Mouse (Mus musculus): ENCODE results near the gene Tmem51.
"Not testable (repeated sequence)": the region's sequence is repeated elsewhere in the genome, so short reads cannot be mapped to it uniquely, and the experiment has no call there.

The Tmem51 gene

DNA sequence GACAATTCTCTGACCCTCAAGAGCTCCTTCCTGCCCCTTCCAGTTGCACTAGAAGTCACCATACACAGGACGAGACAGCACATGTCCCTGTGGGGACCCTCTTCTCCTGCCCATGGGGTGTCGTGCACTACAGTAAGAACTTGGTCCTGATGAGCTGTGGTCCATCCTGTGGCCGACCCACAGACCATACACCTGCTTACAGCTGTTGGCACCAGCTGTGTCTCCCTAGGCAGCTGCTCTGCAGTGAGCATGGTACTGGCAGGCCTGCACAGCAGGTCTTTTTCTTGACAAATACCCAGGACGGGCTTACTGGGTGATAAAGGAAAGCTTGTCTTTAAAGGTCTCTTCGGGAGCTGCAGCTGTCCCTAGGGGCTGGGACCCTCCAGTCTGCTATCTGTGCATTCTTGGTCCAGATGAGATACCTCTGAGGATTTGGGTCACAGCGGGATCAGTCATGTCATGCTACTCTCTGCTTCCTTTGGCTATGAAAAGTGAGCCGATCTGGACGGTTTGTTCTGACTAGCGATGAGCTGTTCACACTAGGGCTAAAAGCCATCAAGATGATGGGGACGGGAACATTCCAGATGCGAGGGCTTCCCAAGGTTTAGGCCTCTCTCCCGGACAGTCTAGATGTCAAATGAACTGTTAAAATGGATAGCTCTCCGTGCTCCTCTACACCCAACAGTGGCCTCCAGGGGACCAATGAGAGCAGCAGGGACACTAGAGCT lies 24.8 kb downstream of the Tmem51 start:
- no peak for DNase-seq

DNA sequence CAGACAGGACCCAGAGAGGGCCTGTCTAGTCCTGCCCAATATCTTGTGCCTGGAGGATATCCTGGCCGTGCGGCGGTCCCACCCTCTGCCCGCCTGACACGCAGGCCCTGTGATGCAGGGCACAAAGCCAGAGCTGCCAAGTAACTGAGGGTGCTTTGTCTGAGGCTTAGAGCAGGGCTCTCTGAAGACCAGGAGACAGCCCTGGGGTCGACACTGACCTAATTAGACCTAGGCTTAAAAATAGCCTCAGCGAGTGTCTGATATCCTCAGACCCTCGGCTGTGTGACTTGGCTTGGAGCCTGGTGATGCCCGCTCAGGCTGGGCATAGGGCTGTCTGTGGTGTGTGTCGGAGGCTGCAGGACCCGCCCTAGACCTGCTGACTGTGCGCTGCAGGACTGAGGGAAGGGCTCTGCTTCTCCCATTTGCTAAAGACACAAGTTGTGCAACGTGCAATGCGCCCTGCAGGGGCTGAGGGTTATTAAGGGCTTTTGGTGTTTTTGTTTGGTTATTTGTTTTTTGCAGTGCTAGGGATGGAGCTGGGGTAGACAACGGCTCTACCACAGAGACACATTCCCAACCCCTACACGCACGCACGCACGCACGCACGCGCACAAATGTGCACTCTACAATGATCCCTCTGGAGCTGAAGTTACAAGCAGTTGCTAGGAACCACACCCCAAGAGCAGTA lies 26.4 kb downstream of the Tmem51 start:
- no peak for DNase-seq

DNA sequence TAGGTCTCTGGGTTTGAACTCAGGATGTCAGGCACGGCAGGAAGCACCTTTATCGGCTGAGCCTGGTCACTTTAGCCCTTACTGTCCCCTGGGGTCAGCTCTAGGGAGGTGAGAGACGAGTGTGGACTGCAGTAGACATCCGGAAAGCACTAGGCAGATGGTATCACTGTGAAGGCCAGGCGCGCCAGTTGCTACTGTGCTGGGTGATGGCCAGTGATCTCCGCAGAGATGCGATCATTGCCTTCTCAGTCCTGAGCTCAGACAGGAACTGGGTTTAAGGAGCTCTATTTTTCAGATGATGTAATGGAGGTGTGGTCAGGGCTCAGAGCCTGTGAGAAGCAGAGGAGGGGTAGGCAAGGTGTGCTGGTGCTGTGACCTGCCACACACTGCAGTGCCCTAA lies 28.5 kb downstream of the Tmem51 start:
- no peak for DNase-seq

DNA sequence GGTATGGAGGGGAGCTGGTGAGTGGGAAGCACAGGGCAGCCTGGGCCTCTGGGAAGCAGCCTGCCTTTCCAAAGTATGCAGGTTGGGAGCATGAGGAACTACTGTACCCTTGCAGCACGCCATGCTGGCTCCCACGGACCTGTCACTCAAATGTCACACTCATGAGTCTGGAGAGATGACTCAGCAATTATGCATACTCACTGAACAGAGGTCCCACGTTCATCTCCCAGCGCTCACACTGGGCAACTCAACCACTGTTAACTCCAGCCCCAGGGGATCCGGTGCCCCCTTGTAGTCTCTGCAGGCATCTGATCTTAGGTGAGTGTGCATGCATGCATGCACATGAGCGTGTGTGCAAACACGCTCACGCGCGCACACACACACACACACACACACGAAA lies 29.5 kb downstream of the Tmem51 start:
- no peak for DNase-seq

DNA sequence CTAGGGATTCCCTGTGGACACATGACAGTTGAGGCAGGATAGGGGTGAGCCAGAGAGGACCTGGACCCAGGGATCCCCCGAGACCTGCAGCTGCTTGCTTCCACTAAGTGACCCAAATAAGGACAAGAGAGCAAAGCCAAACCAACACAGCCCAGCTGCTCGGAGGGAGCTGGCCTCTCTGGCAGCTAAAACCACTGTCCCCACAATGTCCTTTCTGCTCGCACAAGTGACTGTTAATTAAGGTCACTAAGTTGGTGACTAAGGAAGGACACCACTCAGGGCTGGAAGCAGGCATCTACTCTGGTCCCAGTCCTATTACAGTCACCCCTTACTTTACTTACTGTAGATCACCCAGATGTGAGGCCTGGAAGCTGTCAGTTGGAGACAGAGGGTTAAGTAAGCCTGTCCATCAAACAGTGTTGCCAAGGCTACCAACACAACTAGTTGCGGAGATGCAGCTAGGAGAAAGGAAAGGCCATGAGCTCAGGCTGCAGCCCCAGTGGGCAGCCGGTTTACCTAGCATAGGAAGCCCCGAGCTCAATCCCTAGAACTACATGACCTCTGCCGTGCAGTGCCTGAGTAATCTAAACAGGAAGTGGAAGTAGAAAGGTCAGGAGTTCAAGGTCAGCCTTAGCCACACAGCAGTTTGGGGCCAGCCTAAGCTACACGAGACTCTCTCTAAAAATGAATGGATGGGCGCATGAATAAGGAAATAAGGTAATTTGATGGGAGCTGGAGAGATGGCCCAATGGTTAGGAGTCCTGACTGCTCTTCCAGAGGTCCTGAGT lies 30.2 kb downstream of the Tmem51 start:
- no peak for DNase-seq

DNA sequence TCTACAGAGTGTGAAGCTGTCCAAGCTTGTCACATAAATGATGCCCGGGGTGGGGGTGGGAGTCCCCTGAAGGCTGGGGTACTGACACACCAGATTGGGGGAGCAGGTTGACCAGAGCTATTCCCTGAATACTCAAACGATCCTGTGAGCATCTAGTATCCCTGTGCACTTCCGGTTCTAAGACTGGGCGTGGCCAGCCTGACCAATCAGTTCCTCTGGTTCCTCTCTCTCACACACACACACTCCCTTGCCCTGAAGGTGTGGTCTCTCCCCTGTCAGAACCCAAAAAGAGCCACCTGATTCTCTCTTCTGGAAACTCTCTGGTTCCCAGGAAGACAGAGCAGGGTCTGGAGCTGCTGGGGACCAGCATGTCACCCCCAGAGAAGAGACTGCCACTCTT lies 30.8 kb downstream of the Tmem51 start:
- DNase-seq: peak; percentile 41

DNA sequence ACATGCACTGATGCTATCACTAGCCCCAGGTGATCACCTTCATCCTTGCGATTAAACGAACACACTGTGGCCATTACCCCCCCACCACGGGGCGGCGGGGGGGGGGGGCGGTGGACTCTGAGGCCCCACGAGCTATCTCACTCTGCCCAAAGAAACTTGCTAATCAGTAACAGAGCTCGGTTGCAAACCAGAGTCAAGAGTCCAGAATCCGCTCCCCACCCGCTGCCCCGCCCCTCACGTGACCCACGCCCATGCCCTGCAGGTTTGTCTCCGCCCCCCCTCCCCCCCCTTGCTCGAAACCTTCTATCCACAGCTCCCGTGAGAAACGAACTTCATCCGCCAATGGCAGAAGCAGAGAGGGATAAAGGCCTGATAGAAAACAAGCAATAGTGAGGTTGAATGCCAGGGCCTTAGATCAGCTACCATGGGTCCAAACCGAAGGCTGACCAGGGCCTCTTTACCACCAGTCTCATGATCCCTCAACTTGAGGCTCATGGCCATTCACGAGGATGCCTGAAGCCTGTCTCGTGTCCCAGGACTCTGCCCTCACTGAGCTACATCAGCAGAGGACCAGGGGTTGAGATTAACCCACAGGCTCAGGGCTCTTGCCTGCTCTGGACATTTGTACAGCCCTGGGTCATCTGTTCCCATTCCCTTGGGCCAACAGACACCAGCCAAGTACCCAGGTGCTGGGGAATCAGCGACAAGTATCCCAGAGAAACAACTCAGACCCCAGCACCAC lies 31.5 kb downstream of the Tmem51 start:
- peak; percentile 38 for DNase-seq

DNA sequence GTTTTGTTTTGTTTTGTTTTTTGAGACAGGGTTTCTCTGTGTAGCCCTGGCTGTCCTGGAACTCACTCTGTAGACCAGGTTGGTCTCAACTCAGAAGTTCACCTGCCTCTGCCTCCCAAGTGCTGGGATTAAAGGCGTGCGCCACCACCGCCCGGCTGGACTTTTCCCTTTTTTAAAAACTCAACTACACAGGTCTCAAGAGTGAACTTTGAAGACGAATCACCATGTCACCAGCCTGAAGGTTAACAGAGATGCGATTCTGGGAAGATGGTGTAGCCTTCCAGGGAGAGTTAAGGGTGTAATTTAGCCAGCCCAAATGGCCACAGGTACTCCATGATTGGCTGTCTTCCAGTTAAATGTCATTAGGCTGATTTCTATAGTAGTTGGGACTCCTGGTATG lies 32.2 kb downstream of the Tmem51 start:
- not testable (repeated sequence) for DNase-seq

DNA sequence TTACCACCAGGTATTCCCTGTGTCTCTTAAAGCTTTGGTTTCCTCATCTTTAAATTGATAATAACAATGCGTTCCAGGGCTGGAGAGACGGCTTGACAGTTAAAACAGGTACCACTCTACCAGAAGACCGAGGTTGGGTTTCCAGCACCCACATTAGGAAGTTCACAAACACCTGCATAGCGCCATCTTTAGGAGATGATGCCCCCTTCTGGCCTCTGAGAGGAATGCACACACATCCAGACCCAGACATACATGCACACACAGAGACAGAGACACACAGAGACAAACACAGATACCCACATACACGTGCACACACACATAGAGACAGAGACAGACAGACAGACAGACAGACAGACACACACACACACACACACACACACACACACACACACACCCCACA lies 34.1 kb downstream of the Tmem51 start:
- DNase-seq: no peak

DNA sequence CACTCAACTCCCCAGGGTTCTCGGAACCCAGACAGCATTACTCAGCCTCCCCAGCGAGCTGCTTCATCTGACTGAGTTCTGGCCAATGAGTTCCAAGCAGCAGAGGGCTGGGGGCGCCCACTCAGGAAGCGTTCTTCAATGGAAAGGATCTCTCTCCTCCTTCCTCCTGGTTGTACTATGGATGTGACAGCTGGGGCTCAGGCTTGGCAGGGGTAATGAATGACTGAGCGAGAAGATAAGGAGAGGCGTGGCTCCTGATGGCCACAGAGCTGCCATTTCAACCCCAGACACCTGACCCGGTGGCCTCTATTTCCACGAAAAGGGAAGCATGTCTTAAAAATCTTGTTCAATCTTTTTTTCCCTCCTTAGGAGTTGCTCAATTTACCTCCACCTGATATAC lies 35.7 kb downstream of the Tmem51 start:
- no peak for DNase-seq

DNA sequence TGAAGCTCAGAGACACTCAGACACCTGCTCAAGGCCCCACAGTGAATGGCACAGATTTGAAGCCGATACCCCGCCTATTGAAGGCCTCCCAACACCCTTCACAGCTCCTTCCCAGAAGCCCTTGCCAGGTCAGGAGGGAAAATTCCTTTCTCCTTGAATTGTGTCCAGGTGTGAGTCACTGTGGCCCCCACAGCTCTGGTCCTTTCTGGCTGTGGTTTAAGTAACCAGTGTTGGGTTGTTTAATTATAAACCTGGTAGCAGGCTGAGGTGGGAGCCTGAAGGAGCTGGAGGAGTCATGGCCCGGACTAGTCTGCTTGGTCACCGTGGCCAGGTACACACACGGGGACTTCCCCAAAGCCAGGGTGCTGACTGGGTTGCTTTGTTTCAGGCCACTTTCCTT lies 37.1 kb downstream of the Tmem51 start:
- DNase-seq: peak; percentile 45

DNA sequence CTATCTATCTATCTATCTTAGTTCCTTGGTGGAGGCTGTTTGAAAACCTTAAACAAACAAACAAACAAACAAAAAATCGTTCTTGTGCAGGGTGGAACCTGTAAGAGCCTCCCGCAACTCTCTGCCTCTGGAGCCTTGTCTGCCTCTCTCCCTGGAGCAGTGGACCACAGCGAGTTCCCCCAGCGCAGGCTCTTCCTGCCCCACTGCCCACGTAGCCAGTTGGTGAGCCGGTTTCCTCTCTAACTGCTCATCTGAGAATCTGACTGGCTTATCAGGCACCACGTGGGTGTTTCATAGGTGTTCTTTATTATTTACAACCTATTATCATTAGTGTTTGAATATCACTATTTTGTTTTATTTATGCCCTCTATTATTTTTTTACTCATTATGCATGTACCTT lies 37.6 kb downstream of the Tmem51 start:
- no peak for DNase-seq

DNA sequence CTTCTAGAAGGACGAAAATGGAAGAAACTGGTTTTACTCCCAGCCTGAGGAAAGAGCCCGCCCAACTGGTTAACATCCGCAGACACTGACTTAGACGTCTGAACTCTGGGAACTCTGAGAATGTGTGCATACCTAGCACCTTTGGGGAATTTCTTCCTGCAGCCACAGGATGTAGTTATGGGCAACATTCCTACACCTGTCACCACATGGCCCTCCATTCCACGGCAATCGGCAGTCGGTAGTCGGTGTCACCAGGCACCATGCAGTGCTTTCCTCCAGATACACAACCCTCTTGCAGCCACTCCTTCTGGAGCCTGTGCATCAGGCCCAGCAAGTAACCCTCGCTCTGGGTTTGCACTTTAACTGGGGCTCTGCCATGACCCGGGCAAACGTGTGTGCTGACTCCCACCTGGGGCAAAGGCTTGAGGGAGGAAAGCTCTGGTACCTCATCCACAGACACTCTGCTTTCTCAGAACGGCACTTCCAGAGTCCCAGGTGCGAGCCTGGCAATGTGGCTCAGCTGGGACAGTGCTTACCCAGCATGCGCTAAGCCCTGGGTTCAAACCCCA lies 38.4 kb downstream of the Tmem51 start:
- DNase-seq: no peak

DNA sequence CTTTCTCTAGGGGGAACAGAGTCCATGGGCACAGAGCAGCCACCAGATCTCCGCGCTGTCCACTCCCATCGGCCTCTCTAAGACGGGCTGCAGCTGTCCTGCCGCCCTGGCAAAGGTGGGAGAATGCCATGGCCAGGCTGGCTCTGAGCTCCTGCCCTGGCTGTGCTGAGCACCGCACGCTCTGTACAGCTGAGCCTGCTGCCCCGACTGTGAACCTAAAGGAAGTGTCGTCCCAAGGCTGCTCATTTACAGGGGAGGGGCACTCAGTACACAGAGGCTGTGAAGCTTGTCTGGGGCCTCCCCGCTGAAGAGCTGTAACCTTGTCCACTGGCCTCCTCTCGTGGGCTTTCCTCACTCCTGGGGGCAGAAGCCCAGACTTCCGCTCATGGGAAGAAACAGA lies 39.7 kb downstream of the Tmem51 start:
- DNase-seq: no peak

DNA sequence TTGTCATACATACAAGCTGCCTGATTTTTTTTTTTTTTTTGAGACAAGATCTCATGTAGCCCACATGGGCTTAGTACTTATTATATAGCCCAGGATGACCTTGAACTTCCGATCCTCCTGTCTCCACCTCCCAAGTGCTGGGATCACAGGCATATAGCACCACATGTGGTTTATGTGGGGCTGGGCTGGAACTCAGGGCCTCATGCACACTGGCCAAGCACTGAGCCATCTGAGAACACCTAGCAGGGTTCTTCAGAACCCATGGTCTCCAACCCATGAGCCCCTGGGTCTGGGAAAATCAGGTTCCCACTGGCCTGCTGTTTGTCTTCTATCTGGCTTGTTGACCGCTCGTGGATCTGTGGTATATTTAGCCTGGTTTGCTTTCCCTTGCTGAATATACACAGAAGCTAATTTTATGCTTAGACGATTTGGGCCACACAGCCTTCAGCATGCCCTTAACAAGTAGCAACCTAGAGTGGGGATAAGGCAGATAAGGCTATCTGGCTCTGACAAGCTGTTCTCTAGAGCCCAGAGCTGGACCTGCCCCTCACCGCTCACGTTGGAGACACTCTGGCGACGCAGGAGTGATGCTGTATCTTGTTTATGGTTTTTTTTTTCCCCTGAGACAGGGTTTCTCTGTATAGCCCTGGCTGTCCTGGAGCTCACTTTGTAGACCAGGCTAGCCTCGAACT lies 44.3 kb downstream of the Tmem51 start:
- DNase-seq: no peak

DNA sequence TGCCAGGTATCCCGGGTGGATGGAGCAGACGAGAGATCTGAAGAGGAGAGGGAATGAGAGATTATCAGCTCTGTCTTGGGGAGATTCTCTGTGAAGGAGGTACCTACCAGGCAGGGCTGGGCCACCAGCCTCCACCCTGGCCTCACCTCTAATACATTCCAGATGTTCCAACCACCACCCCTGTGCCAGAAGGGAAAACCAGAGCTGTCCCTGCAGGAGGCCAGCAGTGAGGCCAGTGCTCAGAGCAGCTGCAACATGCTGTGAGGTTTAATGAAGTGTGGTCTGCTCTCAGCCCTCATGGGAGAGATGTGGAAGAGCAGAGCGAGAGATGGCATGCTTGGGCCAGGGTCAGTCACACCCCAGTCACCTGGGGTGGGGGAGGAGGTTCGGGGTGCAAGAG lies 46.2 kb downstream of the Tmem51 start:
- DNase-seq: no peak

DNA sequence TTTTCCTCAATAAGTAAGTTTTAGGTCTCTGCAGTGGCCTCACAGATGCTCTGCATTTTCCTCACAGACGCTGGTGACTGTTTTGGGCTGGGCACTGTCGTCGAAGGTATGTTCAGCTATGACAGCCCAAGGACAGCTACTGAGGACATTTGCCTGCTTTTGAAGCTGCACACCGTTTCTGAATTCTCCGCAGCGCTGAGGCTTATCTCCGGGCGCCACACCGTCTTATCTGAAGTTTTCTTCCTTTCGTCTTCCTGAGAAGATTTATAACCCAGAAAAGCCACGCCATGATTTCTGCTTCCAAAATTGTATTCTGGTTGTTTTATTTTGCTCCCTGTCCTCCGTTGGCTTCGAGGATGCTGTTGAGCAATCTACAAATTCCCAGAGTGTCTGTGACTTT lies 55.6 kb downstream of the Tmem51 start:
- DNase-seq: no peak

DNA sequence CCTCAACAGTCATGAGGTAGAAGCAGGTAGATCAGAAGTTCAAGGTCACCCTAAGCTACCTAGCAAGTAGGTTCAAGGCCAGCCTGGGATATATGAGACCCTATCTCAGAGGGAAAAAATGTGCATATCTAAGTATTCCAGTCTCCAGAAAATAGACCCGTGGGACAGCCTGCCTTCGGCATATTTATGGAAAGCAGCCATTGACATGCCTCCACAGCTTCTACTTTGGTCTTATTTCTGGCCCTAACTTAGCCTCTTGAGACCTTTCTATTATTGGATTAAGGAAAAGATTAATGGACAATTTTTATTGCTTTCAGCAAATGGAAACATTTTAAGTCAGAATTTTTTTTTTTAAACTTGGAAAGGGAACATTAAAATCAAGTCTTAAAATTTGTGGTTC lies 57.1 kb downstream of the Tmem51 start:
- DNase-seq: no peak

DNA sequence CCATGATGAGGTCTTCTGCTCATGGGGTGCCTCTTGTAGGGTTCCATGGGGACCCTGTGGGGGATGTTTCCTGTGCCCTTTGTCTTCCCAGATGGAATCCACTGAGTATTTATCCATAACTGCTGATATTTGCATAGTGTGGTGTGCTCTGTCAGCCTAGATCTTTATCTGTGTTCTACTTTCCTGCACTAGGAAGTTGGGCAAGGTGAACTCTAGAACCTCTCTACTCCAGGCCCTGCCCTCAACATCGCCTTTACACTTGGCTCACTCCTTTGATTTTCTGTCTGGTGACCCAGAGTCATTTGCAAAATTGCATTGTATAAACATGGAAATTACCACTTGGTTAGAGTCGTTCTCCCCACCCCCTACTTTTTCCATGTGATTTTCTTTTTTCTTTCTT lies 59.6 kb downstream of the Tmem51 start:
- DNase-seq: no peak

DNA sequence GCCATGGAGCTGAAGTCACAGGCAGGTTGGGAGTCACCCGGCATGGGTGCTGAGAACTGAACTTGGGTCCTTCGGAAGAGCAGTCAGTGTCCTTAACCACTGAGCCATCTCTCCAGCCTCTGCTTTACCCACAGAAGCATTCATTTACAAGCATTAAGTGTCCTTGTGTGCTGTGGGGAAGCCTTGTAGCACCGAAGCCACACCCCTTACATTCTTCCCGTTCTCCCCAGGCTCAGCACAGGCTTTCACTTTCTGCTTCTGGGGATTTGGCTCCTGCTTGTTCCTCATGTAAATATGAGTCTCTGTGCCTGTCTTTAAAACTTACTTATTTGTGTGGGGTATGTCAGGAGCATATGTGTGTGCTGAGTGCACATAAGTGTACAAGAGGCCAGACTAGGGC lies 60.9 kb downstream of the Tmem51 start:
- peak; percentile 26 for DNase-seq

DNA sequence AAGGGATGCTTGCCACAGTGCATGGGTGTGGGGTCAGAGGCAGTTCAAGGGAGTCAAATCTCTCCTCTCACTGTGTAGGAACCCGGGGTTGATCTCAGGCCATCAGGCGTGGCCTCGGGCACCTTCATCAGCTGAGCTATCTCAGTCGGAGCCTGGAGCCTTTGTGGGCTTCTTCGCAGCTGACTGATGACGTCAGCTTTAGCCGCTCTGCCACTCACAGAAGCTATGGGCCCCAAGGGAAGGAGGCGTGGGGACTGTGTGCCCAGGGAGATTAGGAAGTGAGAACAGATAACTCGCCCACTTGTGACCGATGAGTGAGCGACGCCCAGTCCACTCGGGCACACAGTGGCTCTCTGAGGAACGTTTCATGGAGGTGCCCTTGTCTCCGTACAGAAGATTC lies 66.4 kb downstream of the Tmem51 start:
- peak; percentile 30 for DNase-seq

Measured in lung, postnatal 36 days (tissue).